Mouse (Mus musculus) E14TG2a.4 (cell line): ENCODE results near the gene Osbp2.

ENCODE experiments used
- CTCF ChIP-seq: conservative IDR thresholded peaks from 2 replicates; pipeline ENCODE4 v1.5.1; 2014; ENCODE audit warnings: low read length
- NANOG ChIP-seq: IDR thresholded peaks from 2 replicates; pipeline ENCODE4 v1.6.1; 2014; ENCODE audit warnings: borderline replicate concordance, low read length, mixed read lengths
- POU5F1 ChIP-seq: IDR thresholded peaks from 2 replicates; pipeline ENCODE4 v1.6.1; 2014; ENCODE audit warnings: low read length, borderline replicate concordance

GRCm38 (mm10) chr11:3879836-3880235 lies 16.1 kb upstream of the Osbp2 start:
- TF ChIP-seq CTCF (peak; percentile 76), POU5F1 (no peak), NANOG (no peak)
